Mouse (Mus musculus): ENCODE results near the gene Agap1. TPM values are rescaled to one million over a fixed set of nuclear protein-coding genes. Genes with fewer than 3 reads are reported as not detected.

The Agap1 gene
- polyA plus RNA-seq, 1 experiment: 30.0 TPM

DNA sequence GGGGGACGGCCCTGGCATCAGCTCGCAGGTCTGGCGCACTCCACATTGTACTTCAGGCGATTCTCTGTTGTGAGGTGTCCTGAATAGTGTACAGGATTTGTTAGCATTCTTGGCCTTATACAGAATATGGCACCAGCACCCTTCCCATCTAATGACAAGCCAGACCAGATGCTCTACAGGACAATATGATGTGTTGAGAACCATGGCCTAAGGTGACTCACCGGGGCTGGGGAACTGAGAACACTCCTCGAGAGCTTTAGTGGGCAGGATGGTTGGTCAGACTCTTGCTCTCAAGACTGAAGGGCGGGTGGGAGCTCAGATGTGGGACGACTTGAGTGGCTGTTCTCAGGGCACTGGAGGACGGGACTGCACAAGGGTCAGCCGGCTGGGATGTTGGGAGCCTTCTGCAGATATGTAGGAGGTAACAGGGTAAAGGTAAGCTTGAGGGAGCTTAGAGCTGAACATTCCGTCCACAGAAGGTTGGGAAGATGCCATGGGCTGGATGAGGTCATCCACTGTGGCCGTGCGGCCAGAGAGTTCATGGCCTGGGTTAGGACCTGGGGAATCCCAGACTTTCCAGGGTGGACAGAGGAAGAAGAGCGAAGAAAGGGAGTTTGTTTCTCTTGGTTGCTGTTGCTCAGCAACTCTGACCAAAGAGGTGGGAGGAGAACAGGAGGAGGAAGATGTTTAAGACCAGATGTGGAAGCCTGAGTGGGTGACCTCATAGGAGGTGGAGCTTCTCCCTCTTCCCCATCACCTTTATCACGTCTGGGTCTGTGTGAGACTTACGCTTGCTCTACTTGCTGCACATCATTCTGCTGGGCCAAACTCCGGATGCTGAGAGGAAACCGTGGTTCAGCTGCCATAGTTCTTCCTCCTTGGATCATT, 100.6 kb downstream of the Agap1 start:
- no peak for TF ChIP-seq POLR2A (IDR thresholded peaks at IDR 0.05; ENCODE audit: insufficient read depth, low read depth, low read length)
- TF ChIP-seq CTCF (IDR thresholded peaks at IDR 0.05; ENCODE audit: insufficient read depth, low read depth, low read length): no peak
- Histone ChIP-seq H3K4me3 (ENCODE audit: insufficient read depth, low read depth, low read length) (no peak overlapping the region), H3K27ac (ENCODE audit: insufficient read depth, low read depth, low read length) (no peak overlapping the region), H3K4me1 (ENCODE audit: control insufficient read depth, insufficient read depth, low read length) (peaks cover 35% of the 10 kb centered on the region)
- 82% methylated on average over 18 of the region's 18 CpGs for WGBS

DNA sequence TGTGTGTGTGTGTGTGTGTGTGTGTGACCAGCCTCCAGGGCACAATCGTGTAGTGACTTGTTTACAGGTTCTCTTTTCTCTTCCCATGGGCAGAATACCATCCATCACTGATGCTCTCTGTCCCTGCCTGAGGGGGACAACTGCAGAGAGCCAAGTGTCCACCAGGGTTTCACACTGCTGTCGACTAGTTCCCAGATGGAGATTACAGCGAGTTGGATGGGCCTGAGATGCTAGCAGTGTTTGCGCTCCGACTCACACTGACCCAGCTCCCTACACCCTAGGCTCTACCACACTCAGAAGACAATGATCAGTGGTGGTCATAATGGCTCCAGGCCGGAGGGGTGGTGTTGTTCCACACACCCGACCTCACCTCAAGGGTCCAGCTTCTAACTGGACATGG, 101.4 kb downstream of the Agap1 start:
- no peak overlapping the region for H3K27ac ChIP-seq (ENCODE audit: insufficient read depth, low read depth, low read length)
- H3K4me1 ChIP-seq (ENCODE audit: control insufficient read depth, insufficient read depth, low read length): peaks cover 28% of the 10 kb centered on the region
- no peak for TF ChIP-seq POLR2A (IDR thresholded peaks at IDR 0.05; ENCODE audit: insufficient read depth, low read depth, low read length)
- no peak for TF ChIP-seq CTCF (IDR thresholded peaks at IDR 0.05; ENCODE audit: insufficient read depth, low read depth, low read length)
- no peak overlapping the region for H3K4me3 ChIP-seq (ENCODE audit: insufficient read depth, low read depth, low read length)
- WGBS: 86% methylated on average over 7 of the region's 7 CpGs

DNA sequence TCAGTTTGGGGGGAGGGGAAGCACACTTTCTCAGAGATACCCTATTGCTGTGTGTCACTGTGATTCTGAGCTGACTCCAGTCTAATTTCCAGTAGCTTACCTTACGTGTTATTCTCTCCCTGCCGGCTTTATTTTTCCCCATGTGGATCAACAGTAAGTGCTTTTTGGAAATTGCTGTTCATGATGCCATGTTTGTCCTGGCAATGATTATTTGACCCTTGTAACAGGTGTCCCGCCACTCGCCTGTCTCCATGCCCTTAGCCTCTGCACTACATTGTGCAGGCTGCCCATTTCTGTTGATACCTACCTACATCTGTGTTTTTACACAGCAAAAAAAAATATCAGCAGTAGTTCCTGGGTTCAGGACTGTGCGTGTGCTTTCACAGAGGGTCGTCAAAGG, 102.8 kb downstream of the Agap1 start:
- 87% methylated on average over 6 of the region's 6 CpGs for WGBS

DNA sequence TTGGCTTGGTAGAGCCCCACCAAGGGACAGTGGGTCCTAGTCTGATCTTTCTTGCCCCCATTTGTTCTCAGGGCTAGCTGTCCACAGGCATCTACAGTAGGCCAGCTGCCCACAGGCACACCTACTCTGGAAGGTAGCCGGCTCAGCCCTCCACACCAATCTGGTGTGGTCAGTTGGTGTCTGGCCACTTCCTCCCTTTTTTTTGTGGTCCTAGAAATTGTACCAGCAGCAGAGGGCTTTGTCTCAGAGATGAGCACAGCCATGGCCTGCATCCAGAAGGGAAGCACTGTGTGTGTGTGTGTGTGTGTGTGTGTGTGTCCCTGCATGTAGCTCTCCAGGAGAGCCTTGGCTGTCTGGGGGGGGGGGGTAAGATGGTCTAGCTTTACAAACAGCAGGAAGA, 103.5 kb downstream of the Agap1 start:
- TF ChIP-seq CTCF (IDR thresholded peaks at IDR 0.05; ENCODE audit: insufficient read depth, low read depth, low read length) (no peak), POLR2A (IDR thresholded peaks at IDR 0.05; ENCODE audit: insufficient read depth, low read depth, low read length) (no peak)
- H3K4me3 ChIP-seq (ENCODE audit: insufficient read depth, low read depth, low read length): no peak overlapping the region
- H3K27ac ChIP-seq (ENCODE audit: insufficient read depth, low read depth, low read length): no peak overlapping the region
- 87% methylated on average over 1 of the region's 1 CpGs for WGBS
- peaks cover 31% of the 10 kb centered on the region for H3K4me1 ChIP-seq (ENCODE audit: control insufficient read depth, insufficient read depth, low read length)

More for the DNA sequence above, 102.8 kb downstream of the Agap1 start:
- Histone ChIP-seq H3K4me1 (ENCODE audit: control insufficient read depth, insufficient read depth, low read length) (peaks cover 28% of the 10 kb centered on the region), H3K27ac (ENCODE audit: insufficient read depth, low read depth, low read length) (no peak overlapping the region), H3K4me3 (ENCODE audit: insufficient read depth, low read depth, low read length) (no peak overlapping the region)
- no peak for TF ChIP-seq CTCF (IDR thresholded peaks at IDR 0.05; ENCODE audit: insufficient read depth, low read depth, low read length)
- no peak for TF ChIP-seq POLR2A (IDR thresholded peaks at IDR 0.05; ENCODE audit: insufficient read depth, low read depth, low read length)

DNA sequence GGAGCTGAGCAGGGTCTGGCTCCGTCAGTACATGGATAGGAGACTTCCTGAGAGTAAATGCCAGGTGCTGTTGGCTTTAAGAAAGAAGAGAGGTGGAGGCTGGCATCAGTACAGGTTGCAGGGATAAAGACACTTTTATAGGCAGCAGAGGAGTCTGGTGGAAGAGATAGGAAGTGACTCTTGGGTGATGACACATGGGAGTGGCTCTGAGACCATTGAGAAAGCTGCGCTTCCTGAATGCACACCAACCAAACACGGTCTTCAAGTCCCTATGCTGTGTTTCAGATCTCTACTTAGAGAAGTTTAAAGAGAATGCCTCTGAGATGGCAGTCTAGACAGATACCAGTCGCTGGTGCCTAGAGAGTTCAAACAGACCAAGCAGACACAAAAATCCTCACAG, 108.8 kb downstream of the Agap1 start:
- TF ChIP-seq POLR2A (IDR thresholded peaks at IDR 0.05; ENCODE audit: insufficient read depth, low read depth, low read length) (no peak), CTCF (IDR thresholded peaks at IDR 0.05; ENCODE audit: insufficient read depth, low read depth, low read length) (no peak)
- H3K4me3 ChIP-seq (ENCODE audit: insufficient read depth, low read depth, low read length): no peak overlapping the region
- peaks cover 22% of the 10 kb centered on the region for H3K4me1 ChIP-seq (ENCODE audit: control insufficient read depth, insufficient read depth, low read length)
- 89% methylated on average over 4 of the region's 4 CpGs for WGBS
- H3K27ac ChIP-seq (ENCODE audit: insufficient read depth, low read depth, low read length): no peak overlapping the region

DNA sequence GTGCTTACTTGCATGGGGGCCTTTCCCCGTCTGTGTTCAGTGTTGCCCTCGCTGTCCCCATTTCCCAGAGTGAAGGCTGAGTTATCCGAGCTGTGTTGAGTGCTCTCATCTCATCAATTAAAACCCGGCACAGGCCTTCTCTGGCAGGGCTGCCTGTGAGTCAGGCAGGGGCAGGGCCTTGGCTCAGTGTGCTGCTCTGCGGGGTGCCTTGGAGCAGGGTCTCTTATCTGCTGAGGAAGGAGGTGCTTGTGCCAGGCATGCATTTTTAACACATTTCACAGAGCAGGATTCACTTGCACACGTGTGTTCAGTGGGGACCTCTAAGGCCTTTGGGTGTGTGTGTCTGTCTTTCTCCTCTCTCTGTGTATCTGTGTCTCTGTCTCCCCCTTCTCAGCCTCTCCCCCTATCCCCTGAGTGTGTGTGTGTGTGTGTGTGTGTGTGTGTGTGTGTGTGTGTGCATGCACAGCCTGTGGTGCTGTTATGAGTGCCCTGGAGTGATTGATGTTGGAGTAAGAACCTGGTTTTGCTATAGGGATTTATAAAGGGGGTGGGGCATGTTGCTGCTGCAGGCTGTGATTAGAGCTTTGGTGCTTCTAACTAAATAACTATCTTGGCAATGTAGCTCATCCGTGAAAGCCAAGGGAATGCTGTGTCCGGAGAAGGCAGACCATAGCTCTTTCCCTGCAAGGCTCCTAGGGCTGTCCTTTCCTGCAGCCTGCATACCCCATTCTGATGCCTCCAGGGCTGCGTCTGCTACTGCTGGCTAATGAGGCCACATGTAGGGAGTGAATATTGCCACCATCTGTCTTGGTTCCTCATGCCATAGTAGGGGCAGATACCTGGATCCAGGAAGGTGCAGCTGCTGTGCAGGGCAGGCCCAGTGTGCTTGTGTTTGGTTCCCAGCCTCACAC, 112.2 kb downstream of the Agap1 start:
- Histone ChIP-seq H3K27ac (ENCODE audit: insufficient read depth, low read depth, low read length) (no peak overlapping the region), H3K4me1 (ENCODE audit: control insufficient read depth, insufficient read depth, low read length) (peaks cover 49% of the 10 kb centered on the region), H3K4me3 (ENCODE audit: insufficient read depth, low read depth, low read length) (no peak overlapping the region)
- 26% methylated on average over 9 of the region's 9 CpGs for WGBS
- TF ChIP-seq POLR2A (IDR thresholded peaks at IDR 0.05; ENCODE audit: insufficient read depth, low read depth, low read length) (no peak), CTCF (IDR thresholded peaks at IDR 0.05; ENCODE audit: insufficient read depth, low read depth, low read length) (no peak)

DNA sequence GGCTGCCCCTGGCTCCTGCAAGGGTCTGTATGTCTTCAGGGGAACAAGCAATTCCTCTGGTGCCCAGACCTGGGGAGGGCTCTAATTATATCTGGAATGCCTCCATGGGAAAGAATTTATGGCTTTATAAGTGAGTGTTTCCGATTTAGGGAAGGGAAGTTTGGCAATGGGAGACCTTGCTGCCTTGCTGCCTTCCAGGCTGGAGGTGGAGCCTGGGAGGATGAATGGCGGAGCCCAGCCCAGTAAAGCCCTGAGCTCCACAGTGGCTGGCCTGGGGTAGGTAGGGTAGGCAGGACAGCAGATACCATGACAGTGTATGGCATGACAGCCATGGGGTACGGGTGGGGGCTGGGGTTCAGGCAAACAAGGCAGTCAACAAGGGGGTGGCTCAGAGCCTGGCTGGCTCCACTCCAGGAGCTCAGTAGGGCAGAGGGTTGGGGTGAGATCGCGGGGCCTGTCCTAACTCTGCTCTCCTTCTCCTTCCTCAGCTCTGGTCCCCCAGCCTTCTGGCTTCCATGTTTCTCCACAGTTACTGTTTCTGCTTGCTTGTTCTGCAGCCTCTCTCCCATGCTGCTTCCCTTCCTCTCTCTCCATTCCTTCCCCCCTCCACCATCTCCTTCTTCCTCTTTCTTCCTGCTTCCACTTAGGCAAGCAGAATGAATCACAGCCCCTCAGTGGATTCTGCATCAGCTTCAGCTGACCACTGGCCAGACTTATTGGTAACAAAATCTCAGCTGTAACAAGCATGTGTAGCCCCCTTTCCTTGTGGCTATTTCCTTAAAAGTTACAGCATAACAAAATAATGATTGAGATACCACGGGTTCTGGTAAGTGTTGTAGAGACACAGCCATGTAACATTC, 114.2 kb downstream of the Agap1 start:
- TF ChIP-seq CTCF (IDR thresholded peaks at IDR 0.05; ENCODE audit: insufficient read depth, low read depth, low read length) (no peak), POLR2A (IDR thresholded peaks at IDR 0.05; ENCODE audit: insufficient read depth, low read depth, low read length) (no peak)
- H3K4me3 ChIP-seq (ENCODE audit: insufficient read depth, low read depth, low read length): no peak overlapping the region
- peaks cover 47% of the 10 kb centered on the region for H3K4me1 ChIP-seq (ENCODE audit: control insufficient read depth, insufficient read depth, low read length)
- no peak overlapping the region for H3K27ac ChIP-seq (ENCODE audit: insufficient read depth, low read depth, low read length)
- 51% methylated on average over 6 of the region's 6 CpGs for WGBS

DNA sequence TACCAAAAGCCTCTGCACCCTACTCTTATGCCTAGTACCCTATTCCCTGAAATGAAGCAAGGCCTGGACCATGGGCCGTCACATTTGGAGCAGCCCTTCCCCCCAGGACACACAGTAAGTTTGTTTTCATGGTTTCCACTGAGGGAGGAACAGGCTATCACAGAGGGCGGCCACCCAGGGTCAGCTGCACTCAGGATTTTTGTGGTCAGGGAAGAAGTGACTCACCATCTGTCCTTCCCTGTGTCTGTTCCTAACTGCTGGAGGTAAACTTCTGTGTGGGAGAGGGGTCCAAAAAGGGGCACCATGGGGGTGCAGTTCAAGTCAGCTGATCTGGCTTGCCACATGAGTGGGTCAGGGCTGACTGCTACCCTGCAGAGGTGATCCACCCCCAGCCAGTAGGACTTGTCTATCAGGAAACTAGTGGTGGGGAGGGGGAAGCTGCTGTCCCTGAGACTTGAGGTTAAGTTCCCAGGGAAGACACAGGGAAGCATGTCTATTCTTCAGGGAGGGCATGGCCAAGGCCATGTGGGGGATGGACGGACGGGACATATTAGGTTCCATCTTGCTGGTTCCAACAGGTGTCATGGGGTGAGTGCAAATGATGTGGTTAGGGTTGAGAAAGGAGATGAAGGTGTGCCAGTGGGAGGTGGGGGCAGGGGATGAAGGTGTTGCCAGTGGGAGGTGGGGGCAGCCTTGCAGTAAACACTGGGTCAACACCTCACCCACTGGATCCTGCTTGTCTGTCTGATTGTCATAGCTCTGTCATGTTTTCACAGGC, 116.1 kb downstream of the Agap1 start:
- 92% methylated on average over 4 of the region's 4 CpGs for WGBS

More for the DNA sequence above, 116.1 kb downstream of the Agap1 start:
- Histone ChIP-seq H3K27ac (ENCODE audit: insufficient read depth, low read depth, low read length) (no peak overlapping the region), H3K4me1 (ENCODE audit: control insufficient read depth, insufficient read depth, low read length) (peaks cover 45% of the 10 kb centered on the region), H3K4me3 (ENCODE audit: insufficient read depth, low read depth, low read length) (no peak overlapping the region)
- TF ChIP-seq POLR2A (IDR thresholded peaks at IDR 0.05; ENCODE audit: insufficient read depth, low read depth, low read length): no peak
- no peak for TF ChIP-seq CTCF (IDR thresholded peaks at IDR 0.05; ENCODE audit: insufficient read depth, low read depth, low read length)
